Mouse (Mus musculus): ENCODE measurements around the gene Ctbs. TPM values are rescaled to one million over a fixed set of nuclear protein-coding genes. Genes with fewer than 3 reads are reported as not detected.
"Not testable (repeated sequence)": the region's sequence is repeated elsewhere in the genome, so short reads cannot be mapped to it uniquely, and the experiment has no call there.

Gene Ctbs
- total RNA-seq (2021) (1 to 10 TPM; 9.4 to 9.6 TPM), polyA plus RNA-seq (2012; rRNA removed) (2.7 and 3.2 TPM in 2 replicates)
- long read RNA-seq, partial matches to known transcripts = 0 of 3 reads
- long read RNA-seq, other reads (novel, unspliced or antisense) = 0 of 3 reads

DNA sequence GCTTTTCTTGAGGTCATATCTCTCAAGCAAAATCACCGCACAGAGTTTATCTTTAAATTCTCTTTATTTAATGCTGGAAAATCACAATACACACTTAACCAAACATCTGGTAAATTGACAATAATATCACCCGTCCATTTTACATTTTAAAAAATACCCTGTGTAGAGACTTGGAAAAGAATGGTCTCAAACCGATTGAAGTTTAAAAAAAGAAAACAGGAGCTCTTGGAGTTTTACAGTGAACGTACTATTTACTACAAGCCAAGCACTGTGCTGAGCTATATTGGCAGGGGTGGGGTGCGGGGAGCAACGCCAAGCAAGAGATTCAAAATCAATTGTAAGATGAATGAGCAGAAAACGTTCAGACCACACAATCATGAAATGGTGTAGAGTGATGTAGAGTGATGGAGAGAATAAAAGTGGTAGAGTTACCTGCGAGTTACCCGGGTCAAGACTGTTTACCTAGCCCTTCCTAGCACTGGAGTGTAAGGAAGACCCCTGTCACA lies at the start of gene Ctbs:
Gene Ctbs (plus strand): TSS at position 51 of the 506 bp plus-strand sequence.
- no peak for DNase-seq

DNA sequence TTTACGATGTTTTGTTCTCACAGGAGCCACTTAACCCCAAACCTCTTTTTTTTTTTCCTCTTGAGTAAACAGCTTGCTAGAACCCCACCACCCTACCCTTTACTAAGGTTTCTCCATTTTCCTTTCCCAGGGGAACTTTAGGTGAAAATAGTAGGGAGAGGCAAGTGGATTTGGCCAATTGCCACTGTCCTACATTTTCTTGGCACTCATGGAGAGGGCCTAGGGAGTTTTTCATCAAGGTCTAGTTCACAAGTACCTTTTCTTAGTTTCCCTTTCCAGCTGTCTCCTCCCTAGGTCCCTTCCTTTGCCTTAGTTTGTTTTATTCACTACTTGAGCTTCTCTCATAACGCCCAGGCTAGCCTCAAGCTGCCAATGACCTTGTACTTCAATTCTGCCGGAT lies 45.8 kb upstream of the Ctbs start:
- no peak for DNase-seq

- DNase-seq = peak; percentile 100
These were observed 45.0 kb upstream of the Ctbs start, which contains the start of gene Ssx2ip for GRCm38 (mm10) chr3:146404311-146405201. Gene Ssx2ip, plus strand, starts transcription at chr3:146404642.

- no peak for DNase-seq
These were observed 44.2 kb upstream of the Ctbs start for GRCm38 (mm10) chr3:146405213-146406006.

GRCm38 (mm10) chr3:146406007-146406341 lies 43.6 kb upstream of the Ctbs start:
- DNase-seq = no peak

DNA sequence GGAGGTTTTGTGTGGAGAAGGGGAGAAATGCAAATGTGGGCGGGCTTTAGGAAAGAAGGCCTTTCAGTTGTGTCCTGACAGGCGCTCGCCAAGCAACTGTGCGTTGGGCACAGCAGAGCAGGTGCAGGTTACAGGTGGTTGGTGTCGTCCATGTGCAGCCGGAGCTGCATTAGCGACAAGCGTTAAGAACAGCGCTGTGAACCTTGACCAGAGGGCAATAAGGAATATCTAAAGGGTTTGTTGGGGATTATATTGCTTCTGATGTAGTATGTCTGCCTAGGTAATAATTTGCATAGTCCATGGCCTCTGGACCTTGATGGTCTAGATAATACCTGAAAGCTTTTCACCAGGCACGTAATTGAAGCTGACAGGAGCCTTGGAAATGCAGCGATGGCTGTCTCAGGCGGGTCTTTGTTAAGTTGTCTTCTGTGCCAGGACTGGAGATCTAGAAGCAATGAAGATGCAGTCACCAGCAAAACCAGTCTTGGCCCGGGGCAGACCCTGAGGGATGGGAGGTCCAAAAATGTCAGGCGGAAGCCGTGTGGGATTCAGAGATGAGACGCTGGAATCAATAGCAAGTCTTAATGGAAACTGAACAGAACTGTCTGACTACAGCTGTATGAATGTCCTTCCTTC lies 42.4 kb upstream of the Ctbs start:
- DNase-seq = no peak

- DNase-seq = no peak
These were observed 39.5 kb upstream of the Ctbs start for GRCm38 (mm10) chr3:146410114-146410513.

GRCm38 (mm10) chr3:146412008-146412407 lies 37.6 kb upstream of the Ctbs start:
- DNase-seq = no peak

- no peak for DNase-seq
These were observed 37.1 kb upstream of the Ctbs start for GRCm38 (mm10) chr3:146412480-146412879.

DNA sequence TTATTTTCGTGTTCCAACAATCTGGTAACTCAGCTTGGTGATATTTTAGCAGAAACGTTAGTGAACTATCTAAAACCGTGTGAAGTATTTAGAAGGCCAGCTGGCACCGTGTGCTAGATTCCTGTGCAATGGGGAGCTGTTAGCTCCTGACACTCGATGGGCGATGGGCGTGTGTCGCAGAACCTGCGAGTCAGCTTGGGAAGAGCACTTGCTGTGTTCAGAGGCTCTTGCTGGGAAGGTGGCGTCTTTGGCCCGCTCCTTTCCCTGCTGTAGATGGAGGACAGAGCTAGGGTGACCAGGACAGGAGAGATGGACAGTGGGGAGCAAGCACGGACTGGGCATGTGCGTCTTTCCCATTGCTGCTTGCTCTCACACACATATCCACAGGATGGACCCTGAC lies 36.6 kb upstream of the Ctbs start:
- DNase-seq = no peak

- no peak for DNase-seq
These were observed 35.6 kb upstream of the Ctbs start for GRCm38 (mm10) chr3:146413992-146414391.

GRCm38 (mm10) chr3:146414555-146414954 lies 35.0 kb upstream of the Ctbs start:
- DNase-seq = no peak

- DNase-seq = no peak
These were observed 31.7 kb upstream of the Ctbs start for GRCm38 (mm10) chr3:146417873-146418272.

DNA sequence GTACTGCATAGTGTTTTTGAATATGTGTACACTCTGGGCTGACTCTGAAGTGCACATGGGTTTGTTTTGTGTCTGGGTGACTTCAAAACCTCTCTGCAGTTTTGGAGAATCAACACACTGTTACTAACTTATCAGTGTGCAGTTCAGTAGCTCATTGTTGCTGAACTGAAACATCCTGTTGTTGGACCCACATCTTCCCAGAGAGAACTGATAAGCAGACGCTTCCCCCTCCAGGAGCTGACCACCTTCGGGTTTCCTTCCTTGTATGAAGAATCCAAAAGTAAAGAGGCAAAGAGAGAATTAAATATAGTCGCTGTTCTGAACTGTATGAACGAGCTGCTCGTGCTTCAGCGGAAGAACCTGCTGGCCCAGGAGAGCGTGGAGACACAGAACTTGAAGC lies 30.7 kb upstream of the Ctbs start:
- no peak for DNase-seq

GRCm38 (mm10) chr3:146419534-146419933 lies 30.1 kb upstream of the Ctbs start:
- DNase-seq = no peak

GRCm38 (mm10) chr3:146419992-146420537 lies 29.5 kb upstream of the Ctbs start:
- DNase-seq = no peak

GRCm38 (mm10) chr3:146421787-146422186 lies 27.8 kb upstream of the Ctbs start:
- DNase-seq = no peak

DNA sequence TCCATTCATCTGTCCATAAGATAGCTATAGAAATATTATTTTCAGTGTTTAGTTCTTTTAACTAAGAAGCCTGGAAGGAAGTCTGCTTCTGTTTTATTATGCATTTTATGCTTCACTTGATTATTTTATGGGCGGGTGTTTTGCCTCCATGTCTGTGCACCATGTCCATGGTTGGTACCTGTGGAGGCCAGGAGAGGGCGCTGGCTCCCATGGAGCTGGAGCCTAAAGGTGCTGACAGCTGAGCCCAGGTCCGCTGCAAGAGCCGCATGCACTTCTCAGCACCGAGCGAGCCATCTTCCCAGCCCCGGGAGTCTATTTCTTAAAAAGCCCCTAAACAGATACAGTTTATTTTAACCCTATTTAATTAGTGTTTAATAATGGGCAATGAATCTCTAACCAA lies 25.9 kb upstream of the Ctbs start:
- no peak for DNase-seq

- no peak for DNase-seq
These were observed 25.2 kb upstream of the Ctbs start for GRCm38 (mm10) chr3:146424306-146424900.

GRCm38 (mm10) chr3:146425902-146426301 lies 23.7 kb upstream of the Ctbs start:
- DNase-seq = no peak

DNA sequence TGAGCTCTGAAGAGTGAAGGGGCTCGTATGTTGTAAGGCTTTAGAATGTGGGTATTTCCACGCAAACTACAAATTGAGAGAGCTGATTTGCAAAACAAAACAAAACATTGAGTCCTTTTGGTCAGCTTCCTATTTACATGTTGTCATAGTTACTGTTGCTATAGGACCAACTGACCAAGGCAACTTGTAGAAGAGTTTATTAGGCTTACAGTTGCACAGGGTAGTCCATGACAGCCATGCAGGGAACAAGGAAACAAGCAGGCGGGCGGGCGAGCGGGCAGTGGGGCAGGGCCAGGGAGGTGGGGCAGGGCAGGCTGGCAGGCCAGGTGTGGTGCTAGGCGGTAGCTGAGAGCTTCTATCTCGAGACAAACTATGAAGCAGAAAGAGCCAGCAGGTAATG lies 23.1 kb upstream of the Ctbs start:
- DNase-seq = no peak

DNA sequence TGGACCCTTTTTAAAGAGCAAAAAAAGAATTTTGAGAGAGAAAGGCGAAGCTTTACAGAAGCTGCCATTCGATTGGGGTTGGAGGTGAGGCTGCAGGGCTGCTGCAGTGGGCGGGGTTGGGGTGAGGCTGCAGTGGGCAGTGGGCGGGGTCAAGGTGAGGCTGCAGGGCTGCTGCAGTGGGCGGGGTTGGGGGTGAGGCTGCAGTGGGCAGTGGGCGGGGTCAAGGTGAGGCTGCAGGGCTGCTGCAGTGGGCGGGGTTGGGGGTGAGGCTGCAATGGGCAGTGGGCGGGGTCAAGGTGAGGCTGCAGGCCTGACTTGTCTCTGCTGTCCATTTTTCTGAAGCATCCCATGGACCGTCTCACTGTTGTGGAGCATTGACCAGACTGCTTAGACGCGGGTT lies 16.5 kb upstream of the Ctbs start:
- DNase-seq = not testable (repeated sequence)

Measured in adrenal gland, adult 2 months (tissue).